Mouse (Mus musculus) kidney, embryonic 14.5 days (tissue): ENCODE results near the gene Pygo2. TPM values are rescaled to one million over a fixed set of nuclear protein-coding genes. Genes with fewer than 3 reads are reported as not detected.

ENCODE experiments used
- ATAC-seq: fragments of 200-750 bp; cut with Nextera tagmentation; 2 replicates; pipeline ENCODE4 v1.8.0; 2017; ENCODE audit warnings: moderate number of reproducible peaks, mild to moderate bottlenecking, moderate TSS enrichment, moderate library complexity; ENCODE audit not compliant: low FRiP score, low TSS enrichment
- H3K27ac ChIP-seq: fragments of 300-500 bp; sonication (generic); 2 replicates; pipeline ENCODE4 v1.5.1; 2014; ENCODE audit warnings: low read depth, mild to moderate bottlenecking, low read length, moderate library complexity, mixed read lengths
- H3K27me3 ChIP-seq: fragments of 300-500 bp; sonication (generic); 2 replicates; pipeline ENCODE4 v1.6.1; 2014; ENCODE audit warnings: mild to moderate bottlenecking, low read length; ENCODE audit not compliant: control insufficient read depth, insufficient read depth
- H3K36me3 ChIP-seq: fragments of 300-500 bp; sonication (generic); 2 replicates; pipeline ENCODE4 v1.6.1; 2014; ENCODE audit warnings: low read length, mixed read lengths; ENCODE audit not compliant: control insufficient read depth, insufficient read depth
- H3K4me1 ChIP-seq: fragments of 300-500 bp; sonication (generic); 2 replicates; pipeline ENCODE4 v1.6.1; 2014; ENCODE audit warnings: low read length, mixed read lengths; ENCODE audit not compliant: control insufficient read depth, insufficient read depth
- H3K4me2 ChIP-seq: fragments of 300-500 bp; sonication (generic); replicated peaks from 2 replicates; pipeline ENCODE4 v1.6.1; 2014; ENCODE audit warnings: low read depth, mild to moderate bottlenecking, low read length
- H3K4me3 ChIP-seq: fragments of 300-500 bp; sonication (generic); 2 replicates; pipeline ENCODE4 v1.5.1; 2014; ENCODE audit warnings: mild to moderate bottlenecking, low read length
- H3K9ac ChIP-seq: fragments of 300-500 bp; sonication (generic); 2 replicates; pipeline ENCODE4 v1.6.1; 2014; ENCODE audit warnings: low read depth, mild to moderate bottlenecking, low read length, moderate library complexity
- H3K9me3 ChIP-seq: fragments of 300-500 bp; sonication (generic); 2 replicates; pipeline ENCODE4 v1.6.1; 2016; ENCODE audit warnings: low read length; ENCODE audit not compliant: control insufficient read depth
- WGBS: fragments of 180-500 bp; shearing (Covaris S2); extraction: QIAGEN DNeasy Blood & Tissue Kit; methylation state at CpG from one replicate; pipeline ENCODE4 v1.1.7; 2014; 5-methylcytosine and 5-hydroxymethylcytosine counted together
- polyA plus RNA-seq: library from polyadenylated mRNA; unstranded; fragments of >200 nt; fragmentation: Nextera tagmentation; extraction: Ambion mirVana; gene quantifications from 2 replicates; pipeline ENCODE4 v1.2.1, GENCODE M21; 2014

Gene Pygo2
- polyA plus RNA-seq, 1 experiment from 2014 or later = 53.0 TPM

- no peak for ATAC-seq
- 79% methylated on average over 5 of the region's 5 CpGs for WGBS
- no peak overlapping the region for H3K4me3 ChIP-seq
Measured at GRCm38 (mm10) chr3:89482249-89482648, 52.2 kb downstream of the Pygo2 start.

More at GRCm38 (mm10) chr3:89482249-89482648, 52.2 kb downstream of the Pygo2 start:
- Histone ChIP-seq H3K4me2 (no peak overlapping the region), H3K4me1 (no peaks in the 10 kb centered on the region), H3K27me3 (no peaks in the 10 kb centered on the region), H3K27ac (no peak overlapping the region), H3K9ac (no peak overlapping the region), H3K36me3 (no peaks in the 10 kb centered on the region), H3K9me3 (no peaks in the 10 kb centered on the region)

Other genes starting within 250 kb of the Pygo2 start
- 34.5 and 49.3 TPM in 2 replicates for gene Fam189b, start 247.1 kb upstream of the Pygo2 start, polyA plus RNA-seq
- 32.0 and 37.4 TPM in 2 replicates for gene Gba, start 227.3 kb upstream of the Pygo2 start, polyA plus RNA-seq
- gene Thbs3, start 215.0 kb upstream of the Pygo2 start, polyA plus RNA-seq = 12.5 and 13.2 TPM in 2 replicates
- 217 and 259 TPM in 2 replicates for gene Mtx1, start 203.1 kb upstream of the Pygo2 start, polyA plus RNA-seq
- gene Muc1, start 201.2 kb upstream of the Pygo2 start, polyA plus RNA-seq = 8.0 and 13.6 TPM in 2 replicates
- 321 and 407 TPM in 2 replicates for gene Krtcap2, start 184.2 kb upstream of the Pygo2 start, polyA plus RNA-seq
- 2.8 and 3.6 TPM in 2 replicates for gene Trim46, start 183.9 kb upstream of the Pygo2 start, polyA plus RNA-seq
- 134 and 200 TPM in 2 replicates for gene Dpm3, start 170.9 kb upstream of the Pygo2 start, polyA plus RNA-seq
- gene Slc50a1, start 159.6 kb upstream of the Pygo2 start, polyA plus RNA-seq = 55.1 and 64.1 TPM in 2 replicates
- 45.4 and 58.8 TPM in 2 replicates for gene Efna1, start 149.1 kb upstream of the Pygo2 start, polyA plus RNA-seq
- 9.7 and 10.1 TPM in 2 replicates for gene Efna3, start 107.2 kb upstream of the Pygo2 start, polyA plus RNA-seq
- 30.1 and 36.6 TPM in 2 replicates for gene Efna4, start 92.2 kb upstream of the Pygo2 start, polyA plus RNA-seq
- gene Adam15, start 80.2 kb upstream of the Pygo2 start, polyA plus RNA-seq = 35.9 and 47.1 TPM in 2 replicates
- gene Dcst2, start 68.2 kb upstream of the Pygo2 start, polyA plus RNA-seq = 0.18 and 0.30 TPM in 2 replicates
- gene Dcst1, start 65.0 kb upstream of the Pygo2 start, polyA plus RNA-seq = 0.63 and 1.5 TPM in 2 replicates
- 1.8 and 2.2 TPM in 2 replicates for gene Zbtb7b, start 35.4 kb upstream of the Pygo2 start, polyA plus RNA-seq
- gene Lenep, start 27.4 kb upstream of the Pygo2 start, polyA plus RNA-seq = not detected in 2 replicates
- 19.6 and 24.9 TPM in 2 replicates for gene Flad1, start 18.3 kb upstream of the Pygo2 start, polyA plus RNA-seq
- 632 and 773 TPM in 2 replicates for gene Cks1b, start 11.8 kb upstream of the Pygo2 start, polyA plus RNA-seq
- 42.8 and 64.0 TPM in 2 replicates for gene Shc1, start 11.8 kb upstream of the Pygo2 start, polyA plus RNA-seq
- gene Pbxip1, start 6.5 kb downstream of the Pygo2 start, polyA plus RNA-seq = 15.5 and 19.4 TPM in 2 replicates
- gene Pmvk, start 24.3 kb downstream of the Pygo2 start, polyA plus RNA-seq = 53.8 and 60.4 TPM in 2 replicates
- gene Kcnn3, start 90.0 kb downstream of the Pygo2 start, polyA plus RNA-seq = 1.4 and 2.1 TPM in 2 replicates